Mouse (Mus musculus) intestine, embryonic 16.5 days (tissue): ENCODE measurements around the gene C4bp. TPM values are rescaled to one million over a fixed set of nuclear protein-coding genes. Genes with fewer than 3 reads are reported as not detected.

ENCODE experiments used
- polyA plus RNA-seq: library from polyadenylated mRNA; unstranded; fragments of >200 nt; fragmentation: Nextera tagmentation; extraction: Ambion mirVana; gene quantifications from 2 replicates; pipeline ENCODE4 v1.2.1, GENCODE M21; 2015

C4bp gene
- polyA plus RNA-seq, 1 experiment from 2014 or later = 4.1 TPM

Other genes starting within 250 kb of the C4bp start
- gene Cd55b, start 238.6 kb downstream of the C4bp start, polyA plus RNA-seq = not detected in 2 replicates
- gene Cd55, start 198.9 kb downstream of the C4bp start, polyA plus RNA-seq = 22.6 and 22.9 TPM in 2 replicates
- gene Zp3r, start 32.0 kb downstream of the C4bp start, polyA plus RNA-seq = 0.09 TPM in 1 of 2 replicates, not detected in the other
- gene Gm29427, start 54.2 kb upstream of the C4bp start, polyA plus RNA-seq = 0.07 TPM in 1 of 2 replicates, not detected in the other
- 8.5 and 9.9 TPM in 2 replicates for gene Yod1, start 55.7 kb upstream of the C4bp start, polyA plus RNA-seq
- 12.1 and 12.4 TPM in 2 replicates for gene Pfkfb2, start 67.6 kb upstream of the C4bp start, polyA plus RNA-seq
- 74.7 and 81.2 TPM in 2 replicates for gene AA986860, start 70.3 kb upstream of the C4bp start, polyA plus RNA-seq
- 0.10 and 0.20 TPM in 2 replicates for gene Fcamr, start 139.3 kb upstream of the C4bp start, polyA plus RNA-seq
- gene Pigr, start 165.1 kb upstream of the C4bp start, polyA plus RNA-seq = 3.9 and 4.9 TPM in 2 replicates
- 3.1 and 4.3 TPM in 2 replicates for gene Fcmr, start 204.0 kb upstream of the C4bp start, polyA plus RNA-seq
- not detected in 2 replicates for gene Il24, start 225.8 kb upstream of the C4bp start, polyA plus RNA-seq
- gene Il20, start 249.8 kb upstream of the C4bp start, polyA plus RNA-seq = not detected in 2 replicates